Mouse (Mus musculus) ES-E14 (cell line): ENCODE data around the gene Smo. TPM values are rescaled to one million over a fixed set of nuclear protein-coding genes. Genes with fewer than 3 reads are reported as not detected.

Source experiments
- DNase-seq: peaks from one replicate; pipeline ENCODE4 v3.0.0-alpha.2; 2013; ENCODE audit warnings: low read depth, low spot score
- H3K27ac ChIP-seq: 2 replicates; pipeline ENCODE4 v1.5.1; 2012; ENCODE audit warnings: low read depth, mild to moderate bottlenecking, low read length, moderate library complexity, mixed read lengths; ENCODE audit not compliant: poor library complexity, insufficient read depth, severe bottlenecking
- H3K36me3 ChIP-seq: 2 replicates; pipeline ENCODE4 v1.6.1; 2012; ENCODE audit warnings: mild to moderate bottlenecking, low read length, moderate library complexity, mixed read lengths; ENCODE audit not compliant: control insufficient read depth, poor library complexity, insufficient read depth, severe bottlenecking
- H3K4me1 ChIP-seq, 2 experiments: fragments of 150-350 bp in 1 of 2; sonication (generic) in 1 of 2; 2 replicates each; pipeline ENCODE4 v1.6.1; 2012; ENCODE audit warnings: low read length in 2 of 2, mild to moderate bottlenecking in 1 of 2, mixed read lengths in 1 of 2; ENCODE audit not compliant: control insufficient read depth in 2 of 2, insufficient read depth in 2 of 2, poor library complexity in 1 of 2
- H3K4me3 ChIP-seq, 2 experiments: fragments of 150-350 bp in 1 of 2; sonication (generic) in 1 of 2; 2 replicates each; pipeline ENCODE4 v1.5.1; 2012; ENCODE audit warnings: low read length in 2 of 2, low read depth in 1 of 2, mild to moderate bottlenecking in 1 of 2, mixed read lengths in 1 of 2; ENCODE audit not compliant: insufficient read depth in 1 of 2, poor library complexity in 1 of 2, severe bottlenecking in 1 of 2
- H3K9ac ChIP-seq: 2 replicates; pipeline ENCODE4 v1.6.1; 2012; ENCODE audit warnings: low read depth, mild to moderate bottlenecking, low read length, mixed read lengths; ENCODE audit not compliant: poor library complexity, insufficient read depth, severe bottlenecking
- H3K9me3 ChIP-seq: fragments of 150-350 bp; sonication (generic); 2 replicates; pipeline ENCODE4 v1.6.1; 2012; ENCODE audit warnings: low read depth, mild to moderate bottlenecking, low read length; ENCODE audit not compliant: control insufficient read depth, insufficient read depth
- CHD2 ChIP-seq: IDR thresholded peaks from 2 replicates; pipeline ENCODE4 v1.6.1; 2014; ENCODE audit warnings: mild to moderate bottlenecking, low read depth, low read length, inconsistent platforms
- HCFC1 ChIP-seq: IDR thresholded peaks from 2 replicates; pipeline ENCODE4 v1.6.1; 2012; ENCODE audit warnings: low read length, inconsistent platforms, borderline replicate concordance; ENCODE audit not compliant: insufficient read depth
- MAFK ChIP-seq: IDR thresholded peaks from 2 replicates; pipeline ENCODE4 v1.6.1; 2014; ENCODE audit warnings: mild to moderate bottlenecking, low read depth, low read length, inconsistent platforms; ENCODE audit not compliant: insufficient read depth
- ZC3H11A ChIP-seq: IDR thresholded peaks from 2 replicates; pipeline ENCODE4 v1.6.1; 2012; ENCODE audit warnings: low read depth, mild to moderate bottlenecking, inconsistent platforms, low read length, borderline replicate concordance
- ZNF384 ChIP-seq: IDR thresholded peaks from 2 replicates; pipeline ENCODE4 v1.6.1; 2012; ENCODE audit warnings: low read depth, low read length, inconsistent platforms
- in situ Hi-C, 2 experiments: fragments of 600-800 bp; cut with MboI; formaldehyde crosslinking; loops; one replicate each; pipeline ENCODE4 v1.15.1; 2025; ENCODE audit warnings: low sequenced_read_pairs in 2 of 2, inconsistent platforms in 1 of 2; ENCODE audit not compliant: unreplicated experiment in 2 of 2
- total RNA-seq: library from RNA; depleted of rRNA; stranded (reverse); fragments of 300-350 nt; gene quantifications from 2 replicates; pipeline ENCODE4 v1.2.3, GENCODE M21; 2012

Gene Smo
- total RNA-seq, 1 experiment, result 25.7 TPM

DNA sequence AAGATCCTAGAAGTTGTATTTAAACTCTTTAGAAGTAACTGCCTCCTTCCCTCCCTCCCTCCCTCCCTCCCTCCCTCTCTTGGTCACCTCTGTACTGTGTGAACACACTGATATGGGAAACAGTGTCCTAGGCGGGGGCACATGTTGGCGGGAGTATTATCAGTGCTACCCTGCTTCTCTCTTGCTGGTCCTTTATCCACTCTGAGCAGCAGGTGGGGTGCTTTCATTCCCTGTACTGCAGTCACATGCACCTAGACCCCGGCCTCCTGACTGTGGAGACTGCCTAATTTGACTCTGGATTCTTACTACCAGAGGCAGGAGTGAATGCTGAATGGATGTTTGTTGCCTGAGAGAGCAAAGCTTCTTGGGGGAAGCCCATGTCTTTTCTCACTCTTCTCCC is 37.8 kb upstream of the Smo start:
- in situ Hi-C loops, result no loop called here
- TF ChIP-seq ZNF384 (no peak), CHD2 (no peak), HCFC1 (no peak), MAFK (no peak), ZC3H11A (no peak)
- Histone ChIP-seq H3K36me3 (no peaks in the 10 kb centered on the region), H3K27ac (no peak overlapping the region), H3K9me3 (no peaks in the 10 kb centered on the region), H3K9ac (no peak overlapping the region), H3K4me1 (no peaks in the 10 kb centered on the region), H3K4me3 (no peak overlapping the region)
- DNase-seq, result no peak

DNA sequence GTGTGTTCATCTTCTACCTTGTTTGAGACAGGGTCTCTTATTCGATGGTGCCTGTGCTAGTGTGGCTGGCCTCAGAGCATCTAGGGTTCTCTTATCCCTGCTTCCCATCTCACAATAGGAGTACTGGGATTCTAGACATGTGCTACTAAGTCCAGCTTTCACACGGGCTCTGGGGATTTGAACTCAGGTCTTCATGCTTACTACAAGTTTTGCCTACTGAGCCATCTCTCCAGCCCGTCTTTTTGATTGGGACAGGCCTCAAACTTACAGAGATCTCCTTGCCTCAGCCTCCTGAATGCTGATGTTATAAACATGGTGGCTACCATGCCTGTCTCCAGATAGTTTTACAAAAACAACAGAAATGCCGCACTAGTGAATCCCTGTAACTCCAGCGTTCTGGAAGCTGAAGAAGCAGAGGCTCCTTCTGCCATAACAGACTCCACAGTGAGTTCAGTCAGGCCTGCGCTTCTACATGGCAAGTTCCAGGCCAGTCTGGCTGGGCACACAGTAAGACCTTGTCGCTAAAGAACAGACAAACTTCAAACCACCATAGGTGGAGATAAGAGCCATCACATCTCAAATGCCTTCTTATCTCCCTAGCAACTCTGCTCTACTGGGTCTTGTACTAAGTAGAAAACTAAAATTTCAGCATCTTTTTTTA is 36.1 kb upstream of the Smo start:
- Histone ChIP-seq H3K36me3 (no peaks in the 10 kb centered on the region), H3K9me3 (no peaks in the 10 kb centered on the region), H3K9ac (no peak overlapping the region), H3K4me3 (no peak overlapping the region), H3K4me1 (no peaks in the 10 kb centered on the region), H3K27ac (no peak overlapping the region)
- in situ Hi-C loops, result no loop called here
- TF ChIP-seq ZNF384 (no peak), HCFC1 (no peak), MAFK (no peak), ZC3H11A (no peak), CHD2 (no peak)
- no peak for DNase-seq

DNA sequence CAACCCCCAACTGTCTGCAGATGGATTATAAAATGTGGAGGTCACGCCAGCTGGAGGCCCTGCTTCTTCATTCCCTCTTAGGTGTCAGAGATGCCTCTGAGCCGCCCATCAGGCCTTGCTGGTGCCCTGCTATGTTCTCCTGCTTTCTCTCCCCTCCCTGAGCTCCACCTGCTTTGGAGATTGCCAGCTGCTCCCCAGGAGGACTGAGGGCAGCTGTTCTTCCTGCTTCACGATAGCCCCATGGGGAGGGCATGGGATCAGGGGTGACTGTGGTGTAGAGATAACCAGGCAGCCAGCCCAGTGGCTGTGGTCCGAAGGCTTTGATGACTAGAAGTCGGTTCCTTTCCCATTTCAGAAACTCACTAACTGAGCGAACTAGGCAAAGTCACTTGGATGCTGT is 34.3 kb upstream of the Smo start:
- no peak overlapping the region for H3K27ac ChIP-seq
- H3K9me3 ChIP-seq, result no peaks in the 10 kb centered on the region
- H3K4me1 ChIP-seq, result no peaks in the 10 kb centered on the region
- no peak for DNase-seq
- H3K9ac ChIP-seq, result no peak overlapping the region
- in situ Hi-C loops, result no loop called here
- no peak overlapping the region for H3K4me3 ChIP-seq
- TF ChIP-seq HCFC1 (no peak), MAFK (no peak), ZNF384 (no peak)
- H3K36me3 ChIP-seq, result no peaks in the 10 kb centered on the region

DNA sequence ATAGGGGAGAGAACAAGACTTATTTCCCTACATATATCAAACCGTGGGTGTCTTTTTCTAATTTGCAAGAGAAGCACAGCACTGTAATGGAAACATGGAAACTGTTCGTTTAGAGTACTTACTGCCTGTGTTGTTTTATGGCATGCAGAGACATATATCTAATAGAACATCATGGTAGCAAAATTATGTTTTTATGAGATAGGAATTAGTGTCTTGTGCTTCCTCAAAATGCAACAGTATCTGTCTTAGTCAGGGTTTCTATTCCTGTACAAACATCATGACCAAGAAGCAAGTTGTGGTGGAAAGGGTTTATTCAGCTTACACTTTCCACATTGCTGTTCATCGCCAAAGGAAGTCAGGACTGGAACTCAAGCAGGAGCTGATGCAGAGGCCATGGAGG is 33.2 kb upstream of the Smo start:
- TF ChIP-seq CHD2 (no peak), ZC3H11A (no peak), MAFK (no peak), HCFC1 (no peak), ZNF384 (no peak)
- DNase-seq, result no peak
- Histone ChIP-seq H3K4me1 (no peaks in the 10 kb centered on the region), H3K4me3 (no peak overlapping the region), H3K36me3 (no peaks in the 10 kb centered on the region), H3K27ac (no peak overlapping the region), H3K9ac (no peak overlapping the region), H3K9me3 (no peaks in the 10 kb centered on the region)
- in situ Hi-C loops, result no loop called here

DNA sequence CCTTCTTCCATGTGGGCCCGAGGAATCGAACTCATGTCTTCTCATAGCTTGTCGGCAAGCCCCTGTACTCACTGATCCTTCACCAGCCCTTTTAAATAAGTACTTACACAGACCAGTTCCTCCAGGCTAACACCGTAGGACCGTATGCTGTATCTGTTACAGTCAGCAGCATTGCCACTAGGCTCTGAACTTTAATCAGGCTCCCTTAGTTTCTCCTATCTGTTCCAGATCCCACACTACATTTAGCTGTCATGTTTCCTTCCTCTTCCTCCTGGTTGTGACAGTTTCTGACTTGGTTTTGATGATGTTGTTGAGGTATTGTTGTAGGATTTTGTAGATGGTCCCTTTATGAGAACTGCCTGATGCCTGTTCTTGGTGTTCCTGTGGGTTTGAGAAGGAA is 31.2 kb upstream of the Smo start:
- no peak overlapping the region for H3K27ac ChIP-seq
- H3K4me3 ChIP-seq, result no peak overlapping the region
- TF ChIP-seq MAFK (no peak), ZC3H11A (no peak), ZNF384 (no peak), CHD2 (no peak), HCFC1 (no peak)
- no peak for DNase-seq
- H3K9me3 ChIP-seq, result no peaks in the 10 kb centered on the region
- H3K36me3 ChIP-seq, result no peaks in the 10 kb centered on the region
- no peak overlapping the region for H3K9ac ChIP-seq
- no peaks in the 10 kb centered on the region for H3K4me1 ChIP-seq
- in situ Hi-C loops, result no loop called here
